Mouse (Mus musculus) adrenal gland, adult 2 months (tissue): ENCODE measurements around the gene Otulin. TPM values are rescaled to one million over a fixed set of nuclear protein-coding genes. Genes with fewer than 3 reads are reported as not detected.

ENCODE experiments used
- DNase-seq: peaks from one replicate; pipeline ENCODE4 v3.0.0; 2021
- polyA plus RNA-seq: library from polyadenylated mRNA; depleted of rRNA; stranded (reverse); fragments of >200 nt; gene quantifications from 2 replicates; pipeline ENCODE4 v1.2.3, GENCODE M21; 2012
- total RNA-seq, 2 experiments: library from RNA; stranded (reverse); gene quantifications; 2 replicates each; pipeline ENCODE4 v1.2.3; 2021

Gene Otulin
- total and polyA plus RNA-seq, 3 experiments: 19.4 to 38.7 (median 34.7) TPM

GRCm38 (mm10) chr15:27657866-27658265, 27.4 kb upstream of the Otulin start:
- no peak for DNase-seq

GRCm38 (mm10) chr15:27656626-27657025, 26.1 kb upstream of the Otulin start:
- no peak for DNase-seq

GRCm38 (mm10) chr15:27655015-27655414, 24.5 kb upstream of the Otulin start:
- DNase-seq: peak; percentile 33

GRCm38 (mm10) chr15:27647686-27648085, 17.2 kb upstream of the Otulin start:
- no peak for DNase-seq

- no peak for DNase-seq
Measured at GRCm38 (mm10) chr15:27646665-27647064, 16.2 kb upstream of the Otulin start.

- DNase-seq: no peak
Measured at GRCm38 (mm10) chr15:27645250-27645649, 14.8 kb upstream of the Otulin start.

GRCm38 (mm10) chr15:27642895-27643294, 12.4 kb upstream of the Otulin start:
- DNase-seq: peak; percentile 48

- no peak for DNase-seq
Measured at GRCm38 (mm10) chr15:27641171-27641570, 10.7 kb upstream of the Otulin start.

GRCm38 (mm10) chr15:27633941-27634900, 3.7 kb upstream of the Otulin start:
- peak; percentile 59 for DNase-seq

GRCm38 (mm10) chr15:27629800-27630600, 493 bp downstream of the Otulin start:
- DNase-seq: no peak

GRCm38 (mm10) chr15:27629046-27629445, 1.4 kb downstream of the Otulin start:
- DNase-seq: no peak

GRCm38 (mm10) chr15:27627794-27628193, 2.7 kb downstream of the Otulin start:
- no peak for DNase-seq

- DNase-seq: no peak
Measured at GRCm38 (mm10) chr15:27626314-27626713, 4.2 kb downstream of the Otulin start.

- no peak for DNase-seq
Measured at GRCm38 (mm10) chr15:27625890-27626255, 4.6 kb downstream of the Otulin start.

- DNase-seq: no peak
Measured at GRCm38 (mm10) chr15:27625014-27625889, 5.2 kb downstream of the Otulin start.

- peak; percentile 33 for DNase-seq
Measured at GRCm38 (mm10) chr15:27623286-27623685, 7.2 kb downstream of the Otulin start.

GRCm38 (mm10) chr15:27620475-27621185, 9.9 kb downstream of the Otulin start:
- no peak for DNase-seq

GRCm38 (mm10) chr15:27619683-27620082, 10.8 kb downstream of the Otulin start:
- DNase-seq: no peak

- no peak for DNase-seq
Measured at GRCm38 (mm10) chr15:27618778-27619533, 11.5 kb downstream of the Otulin start.

GRCm38 (mm10) chr15:27617227-27617626, 13.3 kb downstream of the Otulin start:
- DNase-seq: no peak
